Mouse (Mus musculus): ENCODE measurements around the gene Alad. TPM values are rescaled to one million over a fixed set of nuclear protein-coding genes. Genes with fewer than 3 reads are reported as not detected.
A peak's percentile ranks its signal among the peaks of the same experiment; 100 is the strongest.

Gene Alad
- polyA plus RNA-seq, 1 experiment from 2014 or later, result 75.9 TPM

GRCm38 (mm10) chr4:62517538-62518415, 1.9 kb downstream of the Alad start:
- ATAC-seq (ENCODE audit: insufficient number of reproducible peaks, insufficient read depth, low FRiP score, low TSS enrichment, low read depth), result no peak
- Histone ChIP-seq H3K4me2 (peak overlapping the region; percentile 68), H3K4me3 (replicated peaks) (peak overlapping the region; percentile 73; the same call in 1 of the 2 replicates), H3K9ac (replicated peaks) (peak overlapping the region; percentile 78; the same call in 1 of the 2 replicates), H3K4me1 (replicated peaks) (peaks cover 33% of the 10 kb centered on the region), H3K9me3 (no peaks in the 10 kb centered on the region), H3K27ac (no peak overlapping the region; the same call in 1 of the 2 replicates), H3K36me3 (peaks cover 21% of the 10 kb centered on the region), H3K27me3 (no peaks in the 10 kb centered on the region)
- WGBS, result 73% methylated on average over 10 of the region's 10 CpGs

GRCm38 (mm10) chr4:62517046-62517445, 2.7 kb downstream of the Alad start:
- peaks cover 33% of the 10 kb centered on the region for H3K4me1 ChIP-seq (replicated peaks)
- H3K9ac ChIP-seq (replicated peaks), result peak overlapping the region; percentile 24; the same call in 1 of the 2 replicates
- H3K27me3 ChIP-seq, result no peaks in the 10 kb centered on the region
- no peak for ATAC-seq (ENCODE audit: insufficient number of reproducible peaks, insufficient read depth, low FRiP score, low TSS enrichment, low read depth)
- H3K36me3 ChIP-seq, result peaks cover 22% of the 10 kb centered on the region
- H3K9me3 ChIP-seq, result no peaks in the 10 kb centered on the region
- H3K4me3 ChIP-seq (replicated peaks), result no peak overlapping the region
- H3K4me2 ChIP-seq, result no peak overlapping the region; the same call in 1 of the 2 replicates
- WGBS, result 83% methylated on average over 8 of the region's 8 CpGs
- H3K27ac ChIP-seq, result no peak overlapping the region

- H3K4me2 ChIP-seq, result 0 out of 2 replicates have a peak overlapping the region, but pooled peaks have one; percentile 6
- H3K36me3 ChIP-seq, result peaks cover 26% of the 10 kb centered on the region
- ATAC-seq (ENCODE audit: insufficient number of reproducible peaks, insufficient read depth, low FRiP score, low TSS enrichment, low read depth), result no peak
- no peaks in the 10 kb centered on the region for H3K27me3 ChIP-seq
- 88% methylated on average over 1 of the region's 1 CpGs for WGBS
- peak overlapping the region; percentile 41; the same call in 1 of the 2 replicates for H3K27ac ChIP-seq
- peak overlapping the region; percentile 24; the same call in 1 of the 2 replicates for H3K9ac ChIP-seq (replicated peaks)
- peaks cover 33% of the 10 kb centered on the region for H3K4me1 ChIP-seq (replicated peaks)
- no peak overlapping the region for H3K4me3 ChIP-seq (replicated peaks)
- H3K9me3 ChIP-seq, result no peaks in the 10 kb centered on the region
These were observed 3.1 kb downstream of the Alad start for GRCm38 (mm10) chr4:62516579-62516978.

GRCm38 (mm10) chr4:62516079-62516478, 3.6 kb downstream of the Alad start:
- 19% methylated on average over 2 of the region's 2 CpGs for WGBS
- H3K4me2 ChIP-seq, result 0 out of 2 replicates have a peak overlapping the region, but pooled peaks have one; percentile 6
- H3K9ac ChIP-seq (replicated peaks), result no peak overlapping the region; the same call in 1 of the 2 replicates
- ATAC-seq (ENCODE audit: insufficient number of reproducible peaks, insufficient read depth, low FRiP score, low TSS enrichment, low read depth), result no peak
- peaks cover 33% of the 10 kb centered on the region for H3K4me1 ChIP-seq (replicated peaks)
- no peaks in the 10 kb centered on the region for H3K27me3 ChIP-seq
- H3K27ac ChIP-seq, result no peak overlapping the region
- H3K4me3 ChIP-seq (replicated peaks), result no peak overlapping the region
- no peaks in the 10 kb centered on the region for H3K9me3 ChIP-seq
- H3K36me3 ChIP-seq, result peaks cover 31% of the 10 kb centered on the region

GRCm38 (mm10) chr4:62515490-62515889, 4.2 kb downstream of the Alad start:
- WGBS, result 88% methylated on average over 3 of the region's 3 CpGs
- Histone ChIP-seq H3K9ac (replicated peaks) (no peak overlapping the region), H3K4me2 (no peak overlapping the region), H3K4me3 (replicated peaks) (no peak overlapping the region), H3K9me3 (no peaks in the 10 kb centered on the region), H3K4me1 (replicated peaks) (peaks cover 33% of the 10 kb centered on the region), H3K36me3 (peaks cover 37% of the 10 kb centered on the region), H3K27me3 (no peaks in the 10 kb centered on the region), H3K27ac (no peak overlapping the region)
- no peak for ATAC-seq (ENCODE audit: insufficient number of reproducible peaks, insufficient read depth, low FRiP score, low TSS enrichment, low read depth)

GRCm38 (mm10) chr4:62514995-62515394, 4.7 kb downstream of the Alad start:
- ATAC-seq (ENCODE audit: insufficient number of reproducible peaks, insufficient read depth, low FRiP score, low TSS enrichment, low read depth), result no peak
- WGBS, result 89% methylated on average over 7 of the region's 7 CpGs
- H3K36me3 ChIP-seq, result peaks cover 42% of the 10 kb centered on the region
- no peaks in the 10 kb centered on the region for H3K27me3 ChIP-seq
- H3K9ac ChIP-seq (replicated peaks), result no peak overlapping the region
- no peak overlapping the region for H3K4me2 ChIP-seq
- no peak overlapping the region for H3K27ac ChIP-seq
- peaks cover 33% of the 10 kb centered on the region for H3K4me1 ChIP-seq (replicated peaks)
- H3K9me3 ChIP-seq, result no peaks in the 10 kb centered on the region
- no peak overlapping the region for H3K4me3 ChIP-seq (replicated peaks)

- Histone ChIP-seq H3K9ac (replicated peaks) (no peak overlapping the region), H3K27ac (no peak overlapping the region), H3K36me3 (peaks cover 52% of the 10 kb centered on the region), H3K4me3 (replicated peaks) (no peak overlapping the region), H3K9me3 (no peaks in the 10 kb centered on the region), H3K27me3 (no peaks in the 10 kb centered on the region), H3K4me2 (no peak overlapping the region), H3K4me1 (replicated peaks) (peaks cover 31% of the 10 kb centered on the region)
- WGBS, result 56% methylated on average over 11 of the region's 11 CpGs
- no peak for ATAC-seq (ENCODE audit: insufficient number of reproducible peaks, insufficient read depth, low FRiP score, low TSS enrichment, low read depth)
These were observed 5.7 kb downstream of the Alad start for GRCm38 (mm10) chr4:62513998-62514506.

- no peak overlapping the region for H3K4me2 ChIP-seq
- WGBS, result 90% methylated on average over 11 of the region's 11 CpGs
- no peaks in the 10 kb centered on the region for H3K27me3 ChIP-seq
- H3K4me3 ChIP-seq (replicated peaks), result no peak overlapping the region
- H3K9me3 ChIP-seq, result no peaks in the 10 kb centered on the region
- no peak overlapping the region for H3K9ac ChIP-seq (replicated peaks)
- peaks cover 70% of the 10 kb centered on the region for H3K36me3 ChIP-seq
- H3K4me1 ChIP-seq (replicated peaks), result no peaks in the 10 kb centered on the region
- ATAC-seq (ENCODE audit: insufficient number of reproducible peaks, insufficient read depth, low FRiP score, low TSS enrichment, low read depth), result no peak
- H3K27ac ChIP-seq, result no peak overlapping the region
These were observed 9.8 kb downstream of the Alad start for GRCm38 (mm10) chr4:62509946-62510345.

GRCm38 (mm10) chr4:62508839-62509238, 10.9 kb downstream of the Alad start:
- Histone ChIP-seq H3K4me1 (replicated peaks) (no peaks in the 10 kb centered on the region), H3K4me2 (no peak overlapping the region), H3K27ac (no peak overlapping the region), H3K4me3 (replicated peaks) (no peak overlapping the region), H3K36me3 (peaks cover 66% of the 10 kb centered on the region), H3K27me3 (no peaks in the 10 kb centered on the region), H3K9me3 (no peaks in the 10 kb centered on the region), H3K9ac (replicated peaks) (no peak overlapping the region)
- WGBS, result 93% methylated on average over 5 of the region's 5 CpGs
- ATAC-seq (ENCODE audit: insufficient number of reproducible peaks, insufficient read depth, low FRiP score, low TSS enrichment, low read depth), result no peak

- ATAC-seq (ENCODE audit: insufficient number of reproducible peaks, insufficient read depth, low FRiP score, low TSS enrichment, low read depth), result no peak
- Histone ChIP-seq H3K27me3 (no peaks in the 10 kb centered on the region), H3K4me3 (replicated peaks) (no peak overlapping the region), H3K4me2 (no peak overlapping the region), H3K36me3 (peaks cover 46% of the 10 kb centered on the region), H3K9ac (replicated peaks) (no peak overlapping the region), H3K9me3 (no peaks in the 10 kb centered on the region), H3K4me1 (replicated peaks) (0 out of 2 replicates have a peak, but pooled peaks cover 6% of the 10 kb centered on the region), H3K27ac (no peak overlapping the region)
- WGBS, result 60% methylated on average over 2 of the region's 2 CpGs
These were observed 12.9 kb downstream of the Alad start for GRCm38 (mm10) chr4:62506798-62507197.

- H3K9me3 ChIP-seq, result no peaks in the 10 kb centered on the region
- no peak overlapping the region for H3K27ac ChIP-seq
- no peaks in the 10 kb centered on the region for H3K27me3 ChIP-seq
- no peak overlapping the region for H3K9ac ChIP-seq (replicated peaks)
- peaks cover 38% of the 10 kb centered on the region for H3K36me3 ChIP-seq
- no peak overlapping the region for H3K4me2 ChIP-seq
- whole genome bisulfite sequencing, result 81% methylated on average over 3 of the region's 3 CpGs
- peaks cover 11% of the 10 kb centered on the region for H3K4me1 ChIP-seq (replicated peaks)
- ATAC-seq (ENCODE audit: insufficient number of reproducible peaks, insufficient read depth, low FRiP score, low TSS enrichment, low read depth), result no peak
- H3K4me3 ChIP-seq (replicated peaks), result no peak overlapping the region
These were observed 13.7 kb downstream of the Alad start for GRCm38 (mm10) chr4:62505991-62506390.
